Mouse (Mus musculus): Measurements from ENCODE around the gene A4gnt. TPM values are rescaled to one million over a fixed set of nuclear protein-coding genes. Genes with fewer than 3 reads are reported as not detected.

Gene A4gnt
- polyA plus RNA-seq, 1 experiment from 2014 or later: not detected

Other genes starting within 250 kb of the A4gnt start
- gene Mras, start 175.1 kb upstream of the A4gnt start, polyA plus RNA-seq (2015; fragmentation: Nextera tagmentation; extraction: Ambion mirVana): 28.3 and 31.2 TPM in 2 replicates
- gene Nme9, start 161.0 kb upstream of the A4gnt start, polyA plus RNA-seq (2015; fragmentation: Nextera tagmentation; extraction: Ambion mirVana): 0.32 TPM in 1 of 2 replicates, not detected in the other
- 21.7 and 23.7 TPM in 2 replicates for gene Armc8, start 43.6 kb upstream of the A4gnt start, polyA plus RNA-seq (2015; fragmentation: Nextera tagmentation; extraction: Ambion mirVana)
- 31.6 and 31.7 TPM in 2 replicates for gene Dbr1, start 36.7 kb upstream of the A4gnt start, polyA plus RNA-seq (2015; fragmentation: Nextera tagmentation; extraction: Ambion mirVana)
- 26.4 and 31.7 TPM in 2 replicates for gene Dzip1l, start 17.0 kb downstream of the A4gnt start, polyA plus RNA-seq (2015; fragmentation: Nextera tagmentation; extraction: Ambion mirVana)
- gene Cldn18, start 104.8 kb downstream of the A4gnt start, polyA plus RNA-seq (2015; fragmentation: Nextera tagmentation; extraction: Ambion mirVana): 0.15 TPM in 1 of 2 replicates, not detected in the other

Data from embryonic facial prominence, embryonic 13.5 days (tissue).